Mouse (Mus musculus) G1E (cell line): ENCODE data around the gene Sox21.

ENCODE experiments used
- CTCF ChIP-seq: IDR thresholded peaks from 2 replicates; pipeline ENCODE4 v1.5.1; 2012; ENCODE audit warnings: low read depth, low read length, inconsistent platforms, mixed read lengths
- GATA1 ChIP-seq: IDR thresholded peaks from 2 replicates; pipeline ENCODE4 v1.6.1; 2012; ENCODE audit warnings: borderline replicate concordance, low read length, inconsistent platforms, mixed read lengths
- POLR2AphosphoS5 ChIP-seq: IDR thresholded peaks from 2 replicates; pipeline ENCODE4 v1.6.1; 2012; ENCODE audit warnings: low read depth, low read length, inconsistent platforms; ENCODE audit not compliant: insufficient replicate concordance
- TAL1 ChIP-seq: conservative IDR thresholded peaks from 2 replicates; pipeline ENCODE4 v1.6.1; 2012; ENCODE audit warnings: low read depth, low read length, inconsistent platforms, mixed read lengths

DNA sequence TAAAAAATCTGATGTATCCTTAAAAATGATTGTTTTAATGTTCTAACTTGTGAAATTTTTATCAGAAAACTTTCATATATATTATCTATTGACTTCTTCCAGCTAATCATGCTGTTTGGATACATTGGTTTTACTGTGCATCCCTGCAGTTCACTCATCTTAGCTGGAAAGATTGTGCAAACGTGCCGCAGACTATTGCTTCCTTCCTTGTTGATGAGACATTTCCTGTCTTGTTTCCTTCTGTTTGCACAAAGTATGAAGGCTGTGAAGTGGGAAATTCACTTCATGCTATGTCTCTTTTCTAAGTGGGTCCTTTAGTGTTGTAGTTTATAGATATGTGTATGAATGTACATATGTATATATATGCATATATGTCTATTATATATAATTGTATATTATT is 4.6 kb upstream of the Sox21 start:
- TF ChIP-seq GATA1, result no peak
- TF ChIP-seq CTCF, result no peak
- no peak for TF ChIP-seq POLR2AphosphoS5
- TF ChIP-seq TAL1, result no peak
